Mouse (Mus musculus) naive thymus-derived CD4-positive, alpha-beta T cell, adult 2 months (primary cell): ENCODE measurements around the gene Vti1a.

ENCODE experiments used
- DNase-seq: peaks from one replicate; pipeline ENCODE4 v3.0.0-alpha.2; 2011; ENCODE audit warnings: low read depth

The Vti1a gene

DNA sequence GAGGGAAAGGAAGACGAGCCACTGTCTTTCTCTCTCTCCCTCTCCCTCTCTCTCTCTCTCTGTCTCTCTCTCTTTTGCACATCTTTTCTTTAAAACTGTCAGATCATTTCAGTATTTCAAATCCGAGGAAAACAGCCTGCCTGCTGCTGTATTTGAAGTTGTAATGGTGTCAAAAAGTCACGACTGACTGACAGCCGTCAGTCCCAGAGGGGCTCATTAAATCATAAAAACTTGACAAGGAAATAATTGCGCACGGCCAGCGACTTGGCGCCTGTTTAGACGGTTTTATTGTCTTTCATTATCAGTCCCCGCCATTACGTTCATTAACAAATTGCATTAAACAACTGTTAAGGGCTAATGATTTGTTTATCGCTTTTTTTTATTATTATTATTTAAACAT, 310.9 kb downstream of the Vti1a start:
- no peak for DNase-seq

DNA sequence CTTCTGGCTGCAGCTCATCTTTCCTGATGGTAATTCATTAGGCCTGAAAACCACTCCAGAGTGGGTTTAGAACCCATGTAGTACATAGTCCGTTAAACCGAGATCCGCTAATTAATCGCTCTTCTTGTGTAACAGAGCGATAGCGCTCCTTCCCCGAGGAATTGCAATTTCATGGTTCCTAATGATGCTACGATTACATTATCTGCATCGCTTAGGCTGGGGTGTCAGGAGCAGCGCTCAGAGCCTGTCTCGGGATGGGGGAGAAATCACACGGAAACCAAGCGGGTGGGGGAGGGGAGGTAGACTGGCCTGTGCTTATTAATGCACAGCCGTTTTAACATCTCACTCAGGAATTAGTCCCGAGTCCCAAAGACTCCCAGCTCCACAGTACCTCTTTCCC, 319.4 kb downstream of the Vti1a start:
- no peak for DNase-seq

DNA sequence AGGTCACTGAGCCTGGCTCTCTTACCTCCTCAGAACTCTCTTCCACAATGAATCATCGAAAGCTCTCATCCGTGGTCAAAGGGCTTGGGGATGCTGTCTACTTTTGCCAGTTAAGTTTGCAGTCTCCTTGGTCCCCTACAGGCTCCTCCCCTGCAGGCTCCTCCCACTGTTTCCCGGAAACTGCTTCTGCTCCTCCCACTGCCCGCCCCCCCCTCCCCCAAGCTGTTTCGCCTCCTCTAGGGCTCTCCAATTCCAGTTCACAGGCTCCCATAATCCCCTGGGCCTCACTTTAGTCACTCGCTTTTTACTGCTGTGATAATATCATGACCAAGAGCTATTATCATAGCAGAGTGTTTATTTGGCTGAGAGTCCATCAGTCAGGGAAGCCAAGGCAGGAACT, 324.2 kb downstream of the Vti1a start:
- DNase-seq, result no peak

GRCm38 (mm10) chr19:55641891-55642290, 325.8 kb downstream of the Vti1a start:
- no peak for DNase-seq

DNA sequence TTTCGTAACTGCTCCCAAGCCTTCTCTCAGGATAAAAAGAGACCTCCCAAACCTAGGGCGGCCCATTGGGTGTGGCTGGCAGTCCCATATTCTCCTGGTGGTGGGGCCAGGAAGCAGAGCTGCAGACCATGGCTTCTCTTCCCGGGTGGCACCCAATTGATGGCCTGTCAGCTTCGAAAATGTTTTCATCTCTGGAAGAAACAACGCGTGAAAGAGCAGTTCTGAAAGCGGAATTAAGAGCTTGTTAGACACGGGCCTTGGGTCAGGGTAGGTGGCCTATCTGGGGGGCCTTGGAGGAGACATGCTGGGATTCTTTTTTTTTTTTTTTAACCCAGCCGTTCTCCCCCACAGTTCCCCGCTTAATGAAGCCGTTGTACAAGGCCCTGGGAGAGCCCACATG, 326.3 kb downstream of the Vti1a start:
- no peak for DNase-seq

GRCm38 (mm10) chr19:55643288-55643901, 327.3 kb downstream of the Vti1a start:
- DNase-seq, result peak; percentile 56

- no peak for DNase-seq
Measured at GRCm38 (mm10) chr19:55643931-55644330, 327.8 kb downstream of the Vti1a start.

GRCm38 (mm10) chr19:55649363-55649762, 333.3 kb downstream of the Vti1a start:
- no peak for DNase-seq

DNA sequence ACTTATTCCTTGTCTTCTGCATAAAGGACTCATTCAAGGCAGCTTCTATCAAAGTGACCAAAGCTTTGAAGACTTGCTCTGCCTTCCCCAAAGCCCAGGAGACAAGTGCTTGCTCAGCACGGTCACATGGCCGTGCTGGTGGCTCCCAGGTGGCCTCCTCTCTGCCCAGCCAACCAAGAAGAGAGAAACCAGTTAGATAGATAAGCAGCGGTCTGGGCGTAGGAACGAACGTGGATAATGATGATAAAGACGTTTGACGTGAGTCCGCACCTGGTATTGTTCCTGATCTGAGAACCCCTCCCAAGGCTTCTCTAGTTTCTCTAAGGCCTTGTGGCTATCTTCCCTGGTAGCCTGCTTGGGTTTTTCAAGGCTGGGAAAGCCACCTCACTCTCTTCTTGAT, 334.9 kb downstream of the Vti1a start:
- DNase-seq, result no peak

DNA sequence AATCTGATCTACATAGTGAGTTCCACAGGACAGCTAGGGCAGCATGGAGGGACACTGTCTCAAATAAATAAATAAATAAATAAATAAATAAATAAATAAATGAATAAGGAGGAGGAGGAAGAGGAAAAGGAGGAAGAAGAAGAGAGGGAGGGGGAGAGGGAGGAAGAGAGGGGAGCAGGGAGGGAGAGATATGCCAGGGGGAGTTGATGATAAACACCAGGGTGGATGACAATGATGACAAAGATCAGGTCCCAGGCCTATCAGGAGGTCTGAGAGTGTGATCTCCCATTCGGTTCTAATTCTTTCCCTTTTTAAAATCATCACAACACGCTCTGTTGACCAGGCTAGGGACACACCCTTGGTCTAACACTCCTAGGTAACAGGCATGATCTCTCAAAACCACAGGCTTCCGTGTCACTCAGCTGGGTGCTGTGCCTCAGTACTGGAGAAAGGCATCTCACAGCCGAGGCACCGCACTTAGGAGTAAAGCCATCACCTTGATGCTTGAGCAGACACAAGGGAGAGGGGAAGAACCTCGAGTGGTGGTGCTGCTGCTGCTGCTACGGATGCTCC, 336.7 kb downstream of the Vti1a start:
- DNase-seq, result no peak

DNA sequence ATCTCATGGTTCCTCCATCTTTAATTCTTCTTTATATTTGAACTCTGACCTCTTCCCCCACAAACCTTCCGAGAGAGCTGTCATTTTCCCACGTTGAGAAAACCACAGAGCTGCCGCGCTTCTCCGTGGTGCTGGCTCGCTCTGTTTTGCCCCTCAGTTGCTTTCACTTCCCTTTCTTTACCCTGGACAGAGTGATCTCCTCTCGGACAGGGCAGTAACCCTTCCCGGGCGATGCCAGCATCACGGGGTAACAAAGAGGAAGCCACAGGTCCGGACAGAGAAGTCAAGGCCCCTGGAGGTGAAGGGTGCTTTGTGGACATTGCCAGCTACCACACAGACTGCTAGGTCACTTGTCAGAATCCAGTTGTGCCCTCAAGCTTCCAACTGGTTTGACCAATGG, 344.1 kb downstream of the Vti1a start:
- no peak for DNase-seq

GRCm38 (mm10) chr19:55662521-55663223, 346.6 kb downstream of the Vti1a start:
- DNase-seq, result no peak

GRCm38 (mm10) chr19:55667787-55668186, 351.7 kb downstream of the Vti1a start:
- DNase-seq, result no peak

DNA sequence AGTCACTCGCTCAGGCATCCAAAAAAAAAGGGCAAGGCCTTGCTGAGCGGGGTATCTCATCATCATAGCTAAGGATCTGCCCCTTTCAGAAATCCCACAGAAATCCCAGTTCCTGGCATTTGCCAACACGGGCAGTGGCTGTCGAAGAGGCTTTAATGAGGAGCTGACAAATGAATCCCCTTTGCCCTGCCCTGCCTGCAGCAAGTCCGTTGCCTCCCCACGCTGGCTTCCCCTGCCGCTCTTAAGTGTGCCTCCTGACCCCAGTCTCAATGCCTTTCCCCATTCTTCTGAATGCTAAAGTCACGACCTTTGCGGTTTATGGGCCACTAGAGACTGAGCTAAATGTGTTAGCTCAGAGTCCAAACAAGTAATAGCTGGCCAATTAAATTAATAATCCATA, 352.8 kb downstream of the Vti1a start:
- DNase-seq, result no peak
